Mouse (Mus musculus): ENCODE measurements around the gene Mlph. TPM values are rescaled to one million over a fixed set of nuclear protein-coding genes. Genes with fewer than 3 reads are reported as not detected.

Gene Mlph
- polyA plus RNA-seq, 1 experiment from 2014 or later: 0.09 TPM

DNA sequence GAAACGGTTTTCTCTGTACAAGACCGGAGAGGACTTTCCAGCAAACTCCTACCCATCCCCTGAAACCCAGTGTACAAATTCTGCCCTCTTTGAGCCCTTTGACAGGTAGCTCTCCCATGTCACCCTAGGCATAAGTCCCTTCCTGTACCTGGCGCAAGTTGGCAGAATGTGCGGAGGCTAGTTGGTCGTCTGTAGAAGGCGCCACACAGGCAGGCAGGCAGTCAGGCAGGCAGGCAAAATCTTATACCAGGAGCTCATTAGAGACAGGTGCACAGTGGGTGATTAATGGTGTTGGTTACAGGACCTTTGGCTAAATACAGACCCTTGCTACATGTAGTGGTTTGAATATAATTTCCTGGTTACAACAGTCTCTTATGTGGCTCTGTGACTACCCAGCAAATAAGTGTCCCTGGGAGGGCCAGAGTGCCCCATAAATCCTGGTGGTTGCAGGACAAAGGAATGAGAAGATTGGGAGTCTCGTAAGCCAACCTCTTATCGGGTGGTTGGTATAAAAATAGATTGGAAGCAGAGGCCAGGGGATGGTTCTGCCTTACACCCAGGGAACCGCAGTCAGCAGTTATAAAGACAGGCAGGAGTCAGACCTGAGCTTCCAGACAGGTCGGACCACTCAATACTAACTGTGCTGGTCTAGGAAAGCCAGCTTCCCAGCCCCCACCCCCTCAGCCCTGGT, 85.2 kb downstream of the Mlph start:
- Histone ChIP-seq H3K9me3 (replicated peaks) (no peaks in the 10 kb centered on the region), H3K9ac (replicated peaks) (peak overlapping the region; percentile 83; the same call in 1 of the 2 replicates), H3K4me1 (peaks cover 34% of the 10 kb centered on the region), H3K27me3 (replicated peaks) (no peaks in the 10 kb centered on the region), H3K4me2 (peak overlapping the region; percentile 97), H3K36me3 (no peaks in the 10 kb centered on the region), H3K4me3 (replicated peaks) (peak overlapping the region; percentile 88), H3K27ac (replicated peaks) (no peak overlapping the region)
- WGBS: 51% methylated on average over 10 of the region's 10 CpGs
- no peak for ATAC-seq (ENCODE audit: low FRiP score)

Other genes with a start within 250 kb of the Mlph start
- gene Col6a3, start 71.1 kb upstream of the Mlph start, polyA plus RNA-seq (2015; fragmentation: Nextera tagmentation; extraction: Ambion mirVana): 13.9 and 17.8 TPM in 2 replicates
- not detected in 2 replicates for gene Prlh, start 38.0 kb downstream of the Mlph start, polyA plus RNA-seq (2015; fragmentation: Nextera tagmentation; extraction: Ambion mirVana)
- gene Rab17, start 54.6 kb downstream of the Mlph start, polyA plus RNA-seq (2015; fragmentation: Nextera tagmentation; extraction: Ambion mirVana): 1.9 TPM in 1 of 2 replicates, not detected in the other
- 45.3 and 51.5 TPM in 2 replicates for gene Lrrfip1, start 83.7 kb downstream of the Mlph start, polyA plus RNA-seq (2015; fragmentation: Nextera tagmentation; extraction: Ambion mirVana)
- 0.28 and 0.75 TPM in 2 replicates for gene Rbm44, start 230.0 kb downstream of the Mlph start, polyA plus RNA-seq (2015; fragmentation: Nextera tagmentation; extraction: Ambion mirVana)

Data from neural tube, embryonic 15.5 days (tissue).